Mouse (Mus musculus) monocyte, adult 2 months (primary cell): ENCODE results near the gene Dip2c.

ENCODE experiments used
- DNase-seq, 2 experiments: peaks; one replicate each; pipeline ENCODE4 v3.0.0; 2022; ENCODE audit warnings: low spot score in 2 of 2, low read depth in 1 of 2

Dip2c gene

DNA sequence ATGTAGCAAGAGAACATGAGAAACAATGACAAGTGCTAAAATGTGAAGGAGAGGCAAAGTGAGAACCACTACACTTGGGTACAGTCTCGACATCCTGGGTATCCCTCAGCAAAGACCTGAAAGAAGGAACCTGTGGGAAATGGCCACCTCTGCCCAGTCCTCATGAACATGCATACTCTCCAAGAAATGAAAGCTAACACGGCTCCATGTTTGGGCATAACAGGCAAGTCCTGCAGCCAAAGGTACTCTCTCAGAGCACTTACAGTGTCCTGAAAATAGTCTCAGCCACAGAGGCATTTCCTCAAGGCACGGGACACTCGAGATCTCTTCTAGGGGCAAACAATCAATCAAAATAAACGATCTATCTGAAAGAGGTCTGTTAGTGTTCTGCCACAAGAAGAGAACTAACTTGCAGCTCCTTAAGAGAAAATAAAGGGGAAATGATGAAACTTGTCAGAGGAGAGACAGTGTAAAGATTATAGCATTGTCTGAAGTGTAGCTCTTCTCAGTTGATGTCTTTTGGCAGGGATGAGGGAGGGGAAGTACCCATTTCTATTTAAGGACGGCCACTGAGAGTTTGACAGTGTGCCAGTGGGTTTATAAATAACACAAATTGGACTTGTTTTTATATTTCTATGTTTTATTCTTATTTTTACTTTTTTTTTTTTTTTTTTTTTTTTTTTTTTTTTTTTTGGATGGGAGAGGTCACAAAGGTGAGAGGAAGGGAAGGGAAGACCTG, 228.0 kb downstream of the Dip2c start:
- DNase-seq: no peak

DNA sequence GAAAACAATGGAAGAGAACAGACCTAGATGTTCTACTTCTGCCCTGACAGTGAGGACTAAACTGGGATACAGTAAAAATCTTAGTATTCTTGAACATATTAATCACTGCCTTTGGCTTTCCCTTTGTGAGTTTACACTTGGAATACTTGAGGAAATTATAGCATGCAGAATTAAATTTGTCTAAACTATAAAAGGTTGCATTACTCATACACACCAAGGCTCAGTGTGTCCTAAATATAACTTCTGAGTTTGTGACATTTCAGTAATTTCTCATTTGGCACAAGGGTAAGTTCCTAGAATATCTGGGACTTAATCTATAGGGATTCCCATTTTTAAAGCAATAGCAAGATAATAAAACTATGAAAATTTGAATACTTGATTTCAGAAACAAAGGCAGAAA, 262.2 kb downstream of the Dip2c start:
- no peak for DNase-seq

DNA sequence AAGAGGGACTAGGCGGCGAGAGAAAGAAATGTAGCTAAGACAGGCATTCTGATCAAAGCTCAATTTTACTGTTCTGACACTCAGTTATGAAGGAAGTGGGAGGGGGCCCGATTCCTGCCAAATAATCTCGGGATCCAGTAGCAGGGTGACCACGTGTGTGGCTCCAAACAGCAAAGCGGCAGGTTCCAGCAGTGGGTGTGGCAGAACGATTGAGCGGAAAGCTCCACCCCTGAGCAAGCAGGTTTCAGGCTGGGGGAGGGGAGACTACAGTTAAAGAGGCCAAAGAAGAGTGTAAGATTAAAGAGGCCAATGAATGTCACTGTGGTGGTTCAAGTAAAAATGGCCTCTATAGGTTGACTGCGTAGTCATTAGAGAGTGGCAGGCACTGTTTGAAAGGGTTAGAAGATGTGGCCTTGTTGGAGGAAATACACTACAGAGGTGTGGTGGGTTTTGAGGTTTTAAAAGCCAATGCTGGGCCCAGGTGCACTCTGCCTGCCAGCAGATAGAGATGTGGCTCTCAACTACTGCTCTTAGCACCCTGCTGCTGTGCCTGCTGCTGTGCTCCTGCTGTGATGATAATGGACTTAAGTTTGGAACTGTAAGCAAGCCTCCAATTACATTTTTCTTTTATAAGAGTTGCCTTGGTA, 271.5 kb downstream of the Dip2c start:
- no peak for DNase-seq

DNA sequence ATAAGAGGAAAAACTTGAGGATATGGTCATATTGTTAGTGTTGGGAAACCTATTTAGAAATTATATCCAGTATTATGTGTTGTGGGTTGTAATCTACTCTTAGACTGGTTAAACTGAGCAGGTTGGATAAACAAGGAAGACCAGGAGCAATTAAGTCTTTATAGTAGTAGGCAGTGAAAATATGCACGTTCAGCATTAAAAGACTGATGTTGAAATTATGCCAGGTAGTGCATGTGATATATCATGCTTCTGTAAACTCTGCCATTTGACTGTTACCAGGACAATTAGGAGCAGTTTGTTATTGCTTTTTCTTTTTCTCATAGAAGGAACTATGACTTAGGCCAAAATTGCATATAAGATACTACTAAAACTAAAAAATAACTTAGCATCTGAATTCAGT, 285.8 kb downstream of the Dip2c start:
- no peak for DNase-seq

DNA sequence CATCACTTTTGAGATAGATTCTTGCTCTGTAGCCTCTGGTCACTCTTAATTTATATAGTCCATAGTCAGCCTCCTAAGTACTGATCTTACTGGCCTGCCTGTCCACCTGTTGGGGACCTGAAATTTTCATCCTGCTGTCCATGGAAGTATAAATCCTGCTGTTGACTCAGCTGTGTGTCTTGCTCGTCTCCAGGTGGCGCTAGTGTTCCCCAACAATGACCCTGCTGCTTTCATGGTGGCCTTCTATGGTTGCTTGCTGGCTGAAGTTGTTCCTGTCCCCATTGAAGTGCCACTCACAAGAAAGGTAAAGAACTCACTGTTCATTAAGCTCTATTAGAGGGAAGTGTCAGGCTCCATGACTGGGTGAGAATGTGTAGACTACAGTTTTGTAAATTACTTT, 286.6 kb downstream of the Dip2c start:
- DNase-seq: peak in 1 of 2 experiments; percentile 6

DNA sequence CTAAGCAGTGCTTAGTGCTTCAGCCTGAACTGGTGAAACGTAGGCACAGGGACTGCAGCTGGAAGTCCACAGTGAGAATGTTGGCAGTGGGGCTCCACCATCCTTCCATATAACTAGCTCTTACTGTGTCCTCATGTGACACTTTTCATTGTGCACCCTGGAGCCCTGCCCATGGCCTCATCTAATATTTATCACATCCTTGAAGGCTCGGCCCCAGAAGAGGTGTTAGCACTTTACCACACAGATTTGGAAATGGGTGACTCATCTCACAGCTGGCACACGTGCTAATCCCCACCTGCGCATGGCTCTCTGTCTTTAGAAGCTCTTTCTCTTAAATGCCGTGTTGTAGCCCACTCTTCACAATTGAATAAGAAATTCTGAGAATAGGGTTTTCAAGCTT, 292.5 kb downstream of the Dip2c start:
- DNase-seq: no peak

DNA sequence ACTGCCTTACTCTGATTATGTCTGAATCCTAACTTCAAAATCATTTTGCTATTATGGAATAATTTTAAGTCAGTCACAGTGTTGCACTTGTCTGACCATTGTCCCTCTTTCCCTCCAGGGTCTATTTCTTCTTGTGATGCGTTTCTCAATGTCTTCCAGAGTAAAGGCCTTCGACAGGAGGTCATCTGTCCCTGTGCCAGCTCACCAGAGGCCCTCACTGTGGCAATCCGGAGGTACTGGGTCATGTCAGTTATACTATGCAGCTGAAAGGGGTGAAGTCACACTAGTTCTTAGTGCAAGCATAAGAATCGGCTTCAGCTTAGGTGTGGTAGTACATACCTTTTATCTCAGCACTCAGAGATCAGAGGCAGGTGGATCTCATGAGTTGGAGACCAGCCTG, 300.4 kb downstream of the Dip2c start:
- DNase-seq: no peak

DNA sequence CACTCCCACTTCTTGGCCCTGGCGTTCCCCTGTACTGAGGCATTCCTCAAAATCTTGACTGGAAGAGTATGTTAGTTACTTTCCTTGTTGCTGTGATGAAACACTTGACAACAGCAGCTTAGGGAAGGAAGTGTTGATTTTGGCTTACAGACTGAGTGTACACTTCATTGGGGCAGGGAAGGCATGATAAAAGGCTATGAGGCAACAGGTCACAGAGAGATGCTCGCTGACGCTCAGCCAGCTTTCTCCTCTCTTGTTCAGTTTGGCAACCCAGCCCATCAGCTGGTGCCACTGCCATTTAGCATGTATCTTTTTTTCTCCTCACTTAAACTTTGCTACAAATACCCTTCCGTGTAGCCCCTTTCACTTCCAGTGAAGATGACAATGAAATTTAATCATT, 302.1 kb downstream of the Dip2c start:
- no peak for DNase-seq

DNA sequence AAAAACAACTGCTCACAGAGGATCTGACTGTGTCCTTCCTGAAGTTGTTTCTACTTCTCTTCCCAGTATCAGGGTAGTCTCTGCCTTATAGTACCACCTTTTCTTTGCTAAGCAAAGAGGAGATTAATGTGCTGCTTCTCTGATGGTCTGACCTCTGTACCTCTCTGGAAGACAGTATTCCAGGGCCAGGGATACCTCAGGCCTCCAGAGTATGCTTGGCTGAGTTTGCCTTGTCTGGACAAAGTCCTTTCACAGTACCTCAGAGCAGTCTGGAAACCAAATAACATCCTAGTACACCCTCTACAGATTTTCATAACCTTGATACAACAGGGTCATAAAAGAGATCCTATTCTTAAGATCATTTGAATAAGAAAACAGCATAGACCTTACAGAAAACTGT, 305.5 kb downstream of the Dip2c start:
- DNase-seq: no peak

DNA sequence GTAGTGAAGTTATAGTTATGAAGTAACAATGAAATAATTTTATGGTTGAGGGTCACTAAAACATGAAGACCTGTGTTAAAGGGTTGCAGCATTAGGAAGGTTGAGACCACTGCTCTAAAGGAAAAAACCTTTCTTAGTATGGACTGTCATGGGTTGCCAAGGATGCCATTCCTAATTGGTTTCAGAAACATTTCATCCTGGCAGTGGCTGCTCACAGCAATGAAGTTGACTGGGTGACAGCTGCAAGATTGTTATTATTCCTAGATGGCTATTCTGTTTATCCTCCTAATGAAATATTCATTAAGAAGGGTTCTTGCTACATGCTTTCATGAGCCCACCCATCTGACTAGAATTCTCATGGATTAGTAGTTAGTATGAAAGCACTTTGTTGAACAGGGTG, 307.3 kb downstream of the Dip2c start:
- no peak for DNase-seq

DNA sequence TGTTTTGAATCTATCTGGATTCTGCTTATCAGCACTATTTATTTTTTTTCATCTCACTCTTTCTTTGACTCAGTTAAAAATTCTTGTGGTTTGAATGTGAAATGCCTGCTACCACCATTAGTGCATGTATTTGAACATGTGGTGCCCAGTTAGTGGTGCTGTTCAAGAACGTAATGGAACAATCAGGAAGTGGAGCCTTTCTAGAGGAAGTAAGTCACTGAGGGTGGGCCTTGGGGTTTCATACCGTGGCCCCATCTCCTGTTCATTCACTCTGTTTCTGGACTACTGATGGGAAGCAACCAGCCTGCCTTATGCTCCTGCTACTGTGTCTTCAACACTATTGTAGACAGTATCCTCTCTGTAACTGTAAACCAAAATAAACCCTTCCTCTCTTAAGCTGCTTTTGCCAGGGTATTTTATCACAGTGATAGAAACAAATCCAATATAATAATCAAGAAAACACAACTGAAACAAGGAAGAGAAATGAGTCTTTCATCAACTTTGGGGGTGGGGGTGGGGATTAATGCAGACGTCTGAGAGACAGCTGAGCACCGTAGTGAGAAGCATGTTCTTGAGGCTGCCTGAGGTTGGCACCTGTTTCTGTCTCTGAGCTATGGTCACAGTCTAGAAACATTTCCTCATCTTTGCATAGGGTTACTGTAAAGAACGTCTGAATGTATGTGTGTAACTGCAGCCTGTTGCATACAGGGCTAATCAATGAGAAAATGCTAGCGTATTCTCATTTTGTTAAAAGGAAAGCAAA, 323.2 kb downstream of the Dip2c start:
- DNase-seq: no peak

DNA sequence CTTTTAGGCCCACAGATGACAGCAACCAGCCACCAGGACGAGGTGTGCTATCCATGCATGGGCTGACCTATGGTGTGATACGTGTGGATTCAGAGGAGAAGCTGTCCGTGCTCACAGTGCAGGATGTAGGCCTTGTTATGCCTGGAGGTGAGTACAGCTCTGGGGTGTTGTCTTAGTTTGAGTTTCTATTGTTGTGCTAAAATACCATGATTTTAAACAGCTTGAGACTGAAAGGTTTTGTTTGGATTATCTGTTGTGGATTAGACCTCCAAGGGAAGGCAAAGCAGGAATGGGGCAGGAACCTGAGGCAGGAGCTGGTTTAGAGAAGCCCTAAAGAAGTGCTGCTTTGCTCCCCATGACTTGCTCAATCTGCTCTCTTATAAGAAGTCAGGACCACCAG, 325.0 kb downstream of the Dip2c start:
- DNase-seq: no peak

DNA sequence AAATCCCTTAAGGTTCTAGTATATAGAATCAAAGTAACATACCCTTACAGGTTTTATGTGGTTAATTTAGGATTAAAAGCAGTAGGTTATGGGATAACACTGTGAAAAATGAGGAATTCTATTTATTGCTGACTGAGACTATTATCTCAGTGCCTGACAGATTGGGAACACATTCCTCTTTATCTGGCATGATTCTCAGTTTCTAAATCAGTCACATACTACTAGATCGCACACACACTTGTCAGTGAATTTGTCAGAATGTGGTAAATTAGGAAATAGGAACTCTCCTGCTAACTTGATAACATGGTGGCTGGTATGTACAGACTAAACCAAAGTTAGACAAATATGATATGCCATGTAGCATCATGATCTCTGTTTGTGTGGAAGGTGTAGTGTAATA, 334.9 kb downstream of the Dip2c start:
- DNase-seq: no peak

DNA sequence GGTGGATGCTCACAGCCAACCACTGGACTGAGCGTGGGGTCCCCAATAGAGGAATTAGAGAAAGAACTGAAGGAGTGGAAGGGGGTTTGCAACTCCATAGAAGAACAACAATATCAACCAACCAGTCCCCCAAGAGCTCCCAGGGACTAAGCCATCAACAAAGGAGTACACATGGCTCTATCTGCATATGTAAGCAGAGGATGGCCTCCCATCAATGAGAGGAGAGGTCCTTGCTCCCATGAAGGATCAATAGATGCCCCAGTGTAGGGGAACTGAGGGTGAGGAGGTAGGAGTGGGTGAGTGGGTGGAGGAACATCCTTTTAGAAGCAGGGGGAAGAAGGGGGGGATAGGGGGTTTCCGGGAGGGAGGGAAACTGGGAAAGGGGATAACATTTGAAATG, 356.4 kb downstream of the Dip2c start:
- DNase-seq: no peak

DNA sequence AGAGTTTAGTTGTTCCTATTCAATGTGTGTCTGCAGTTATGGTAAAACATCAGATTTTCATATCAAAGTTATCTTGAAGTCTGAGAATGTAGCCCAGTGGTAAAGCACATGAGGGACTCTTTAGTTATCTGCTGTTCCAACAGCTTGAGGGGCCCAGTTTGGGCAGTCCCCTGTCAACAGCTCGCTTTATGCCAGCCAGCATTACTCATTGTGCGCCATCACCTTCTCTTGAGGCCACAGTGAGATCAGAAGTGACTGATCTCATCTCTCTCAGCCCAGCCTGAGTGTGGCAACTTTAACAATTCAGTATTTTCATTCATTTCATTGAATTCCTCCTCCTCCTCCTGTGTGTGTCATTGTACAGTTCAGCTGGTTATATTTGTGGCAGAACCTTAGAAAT, 359.6 kb downstream of the Dip2c start:
- no peak for DNase-seq

DNA sequence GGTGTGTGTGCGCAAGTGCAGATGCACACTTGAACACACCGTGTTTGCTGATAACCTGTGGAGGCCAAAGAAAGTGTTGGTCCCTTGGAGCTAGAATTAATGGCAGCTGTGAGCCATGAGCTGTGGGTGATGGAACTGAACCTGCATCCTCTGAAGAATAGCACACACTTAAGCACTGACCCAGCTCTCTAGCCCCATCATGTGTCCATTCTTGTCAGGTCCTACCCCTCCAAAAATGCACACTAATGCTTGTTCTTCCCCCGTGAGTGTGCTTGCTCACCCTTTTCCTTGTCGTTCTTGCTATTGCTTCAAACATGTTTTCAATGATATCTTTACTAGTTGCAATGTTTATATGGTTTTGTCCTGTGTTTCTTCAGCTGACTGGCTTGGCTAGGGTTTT, 360.2 kb downstream of the Dip2c start:
- DNase-seq: no peak

DNA sequence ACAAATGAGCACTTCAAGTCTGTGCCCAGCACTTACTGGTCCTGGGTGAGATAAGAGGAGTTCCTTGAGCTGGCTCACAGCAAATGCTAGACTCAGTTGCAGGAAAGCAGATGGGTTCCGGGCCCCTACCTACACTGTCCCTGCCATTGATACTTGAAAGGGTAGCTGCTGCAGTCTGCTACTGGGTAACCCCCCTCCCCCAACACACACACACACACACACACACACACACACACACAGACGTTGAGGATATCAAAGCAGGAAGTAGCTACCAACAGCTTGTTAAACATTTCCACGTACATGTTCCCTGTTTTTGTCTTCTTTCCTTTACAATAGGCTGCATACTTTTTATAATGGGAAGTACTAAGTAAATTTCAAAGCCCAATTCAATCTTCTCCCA, 361.6 kb downstream of the Dip2c start:
- no peak for DNase-seq

DNA sequence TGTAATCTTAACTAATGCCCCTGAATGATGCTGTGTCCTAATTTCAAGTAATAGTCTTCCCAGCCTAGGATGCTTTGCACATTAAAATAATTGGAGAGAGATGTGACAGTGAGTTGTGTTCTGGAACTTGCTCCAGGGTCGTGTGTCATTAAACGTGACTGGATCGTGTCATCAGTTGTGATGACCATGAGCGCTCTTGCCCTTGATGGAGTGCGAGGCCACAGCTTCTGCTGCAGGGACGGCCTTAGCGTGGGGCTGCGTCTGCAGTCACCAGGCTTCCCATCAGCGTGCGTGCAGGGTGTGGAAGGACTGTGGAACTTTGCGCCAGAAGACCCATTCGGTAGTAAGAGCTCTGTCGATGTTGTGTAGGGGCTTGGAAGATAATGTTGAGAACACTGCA, 372.4 kb downstream of the Dip2c start:
- DNase-seq: no peak

DNA sequence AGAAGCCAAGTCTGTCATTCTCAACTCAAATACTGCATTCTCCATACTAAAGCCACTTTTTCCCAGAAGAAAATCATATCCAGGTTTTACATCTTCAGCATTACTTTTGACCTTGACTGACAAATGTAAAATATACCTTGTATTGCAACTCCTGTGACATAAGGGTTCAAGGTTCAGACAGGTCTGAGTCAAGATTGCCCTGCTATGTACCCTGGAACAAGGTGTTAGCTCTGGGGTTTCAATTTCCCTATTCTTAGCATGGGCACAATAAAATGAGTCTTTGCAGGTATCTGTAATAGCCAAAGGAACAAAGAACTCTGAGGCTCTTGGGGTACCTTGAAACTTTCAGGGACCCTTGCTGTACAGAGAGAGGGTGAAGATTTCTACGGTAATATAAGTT, 373.6 kb downstream of the Dip2c start:
- DNase-seq: no peak

DNA sequence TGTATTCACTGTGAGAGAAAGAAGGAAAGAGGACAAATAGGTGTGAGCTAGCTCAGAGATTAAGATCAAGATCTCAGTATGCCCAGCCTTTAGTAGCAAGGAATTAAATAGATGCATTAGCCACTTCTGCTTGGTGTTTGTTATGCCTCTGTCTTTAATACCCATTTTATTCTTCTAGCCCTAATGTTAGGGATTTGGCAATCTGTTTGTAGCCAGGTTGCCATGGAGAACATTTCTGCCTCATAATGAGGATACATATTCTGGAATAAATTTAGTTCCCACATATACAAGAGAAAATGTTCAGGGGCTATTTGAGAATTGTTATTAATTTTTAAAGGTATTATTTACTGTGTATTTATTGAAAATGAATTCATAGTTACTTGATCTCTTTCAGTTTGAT, 374.3 kb downstream of the Dip2c start:
- DNase-seq: no peak

DNA sequence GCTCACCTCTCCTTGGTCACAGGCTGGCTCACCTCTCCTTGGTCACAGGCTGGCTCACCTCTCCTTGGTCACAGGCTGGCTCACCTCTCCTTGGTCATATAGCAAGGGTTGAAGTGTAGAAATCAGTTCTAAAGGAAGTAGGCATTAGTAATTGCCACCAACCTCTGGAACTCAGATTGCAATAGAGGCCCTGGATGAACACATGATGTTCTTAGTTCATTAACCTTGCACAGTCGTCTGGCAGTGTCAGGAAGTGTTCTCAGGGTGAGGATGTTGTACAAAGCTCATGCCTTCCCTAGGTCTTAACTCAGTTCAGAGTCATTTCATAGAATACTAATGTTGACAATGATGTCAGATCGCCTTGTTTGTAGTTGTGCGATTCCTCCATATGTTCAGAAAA, 376.7 kb downstream of the Dip2c start:
- no peak for DNase-seq

DNA sequence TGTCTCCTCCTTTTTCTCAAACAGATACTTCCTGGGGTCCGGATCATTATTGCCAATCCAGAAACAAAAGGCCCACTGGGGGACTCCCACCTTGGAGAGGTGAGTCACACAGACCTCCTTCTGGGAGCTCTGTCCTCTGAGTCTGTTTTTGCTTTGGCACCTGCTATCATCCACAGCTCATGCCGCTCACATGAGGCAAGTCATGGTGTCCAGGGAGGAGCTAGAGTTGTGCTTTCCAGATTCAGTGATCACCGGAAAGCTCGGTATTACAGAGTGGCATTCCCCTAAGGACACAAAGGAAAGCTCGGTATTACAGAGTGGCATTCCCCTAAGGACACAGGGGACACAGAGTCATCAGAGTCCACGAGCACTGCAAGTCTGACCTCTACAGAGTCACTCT, 380.3 kb downstream of the Dip2c start:
- no peak for DNase-seq
